Mouse (Mus musculus) liver, postnatal 0 days (tissue): ENCODE results near the gene Gstm1. TPM values are rescaled to one million over a fixed set of nuclear protein-coding genes. Genes with fewer than 3 reads are reported as not detected.
A peak's percentile ranks its signal among the peaks of the same experiment; 100 is the strongest.

Experiments
- ATAC-seq: fragments of 200-750 bp; cut with Nextera tagmentation; 2 replicates; pipeline ENCODE4 v1.8.0; 2017; ENCODE audit warnings: mild to moderate bottlenecking, moderate library complexity
- DNase-seq: peaks from one replicate; pipeline ENCODE4 v3.0.0-alpha.2; 2016
- H3K27ac ChIP-seq: fragments of 300-500 bp; sonication (generic); 2 replicates; pipeline ENCODE4 v1.5.1; 2014; ENCODE audit warnings: antibody characterized with exemption, moderate library complexity, mild to moderate bottlenecking, low read depth
- H3K27me3 ChIP-seq: fragments of 300-500 bp; sonication (generic); 2 replicates; pipeline ENCODE4 v1.6.1; 2014; ENCODE audit warnings: low read length, control low read depth, mixed read lengths; ENCODE audit not compliant: insufficient read depth
- H3K36me3 ChIP-seq: fragments of 300-500 bp; sonication (generic); replicated peaks from 2 replicates; pipeline ENCODE4 v1.6.1; 2014; ENCODE audit warnings: mild to moderate bottlenecking, control low read depth, low read length, moderate library complexity, mixed read lengths; ENCODE audit not compliant: insufficient read depth
- H3K4me1 ChIP-seq: fragments of 300-500 bp; sonication (generic); 2 replicates; pipeline ENCODE4 v1.6.1; 2014; ENCODE audit warnings: antibody characterized with exemption, mild to moderate bottlenecking, control low read depth; ENCODE audit not compliant: insufficient read depth
- H3K4me2 ChIP-seq: fragments of 300-500 bp; sonication (generic); 2 replicates; pipeline ENCODE4 v1.6.1; 2014; ENCODE audit warnings: low read depth, mild to moderate bottlenecking, low read length, moderate library complexity, mixed read lengths
- H3K4me3 ChIP-seq: fragments of 300-500 bp; sonication (generic); 2 replicates; pipeline ENCODE4 v1.5.1; 2014; ENCODE audit warnings: low read depth, low read length
- H3K9ac ChIP-seq: fragments of 300-500 bp; sonication (generic); replicated peaks from 2 replicates; pipeline ENCODE4 v1.6.1; 2014; ENCODE audit warnings: mild to moderate bottlenecking, moderate library complexity
- H3K9me3 ChIP-seq: fragments of 300-500 bp; sonication (generic); 2 replicates; pipeline ENCODE4 v1.6.1; 2016; ENCODE audit warnings: mild to moderate bottlenecking, control low read depth, low read length, mixed read lengths
- CTCF ChIP-seq: sonication (generic); IDR thresholded peaks from 2 replicates; pipeline ENCODE4 v1.5.1; 2016; ENCODE audit warnings: antibody characterized with exemption, low read depth
- EP300 ChIP-seq: IDR thresholded peaks from 2 replicates; pipeline ENCODE4 v1.6.1; 2016; ENCODE audit warnings: antibody characterized with exemption, low read depth, mild to moderate bottlenecking
- WGBS: fragments of 180-500 bp; shearing (Covaris S2); extraction: QIAGEN DNeasy Blood & Tissue Kit; methylation state at CpG from one replicate; pipeline ENCODE4 v1.1.7; 2014; ENCODE audit not compliant: insufficient replicate concordance; 5-methylcytosine and 5-hydroxymethylcytosine counted together
- polyA plus RNA-seq: library from polyadenylated mRNA; unstranded; fragments of >200 nt; fragmentation: Nextera tagmentation; extraction: Ambion mirVana; gene quantifications from 2 replicates; pipeline ENCODE4 v1.2.1, GENCODE M21; 2015

The Gstm1 gene
- polyA plus RNA-seq, 1 experiment from 2014 or later: 188 TPM

DNA sequence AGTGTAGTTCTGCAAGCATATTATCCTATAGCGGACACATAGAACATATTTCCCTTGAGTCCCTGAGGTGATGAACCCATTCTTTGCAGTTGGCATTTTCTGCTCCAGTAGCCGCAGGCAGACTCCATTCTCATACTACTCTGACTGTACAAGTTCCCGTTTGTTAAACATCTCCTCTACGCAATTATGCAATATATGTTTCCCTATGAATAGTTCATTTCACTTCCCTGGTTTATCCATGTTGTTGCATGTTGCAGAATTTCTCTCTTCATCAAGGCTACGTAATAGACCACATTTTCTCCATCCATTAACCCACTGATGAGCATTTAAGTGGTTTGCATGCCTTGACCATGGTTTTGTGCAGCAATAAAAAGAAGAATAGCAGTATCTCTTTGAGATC is 32.7 kb upstream of the Gstm1 start:
- DNase-seq (no peak), ATAC-seq (no peak)
- Histone ChIP-seq H3K27ac (no peak overlapping the region), H3K4me3 (no peak overlapping the region), H3K9ac (no peak overlapping the region), H3K27me3 (no peaks in the 10 kb centered on the region), H3K36me3 (no peaks in the 10 kb centered on the region), H3K4me2 (no peak overlapping the region), H3K9me3 (no peaks in the 10 kb centered on the region), H3K4me1 (peaks cover 8% of the 10 kb centered on the region; the same call in 1 of the 2 replicates)
- TF ChIP-seq CTCF (no peak), EP300 (no peak)
- 69% methylated on average over 5 of the region's 5 CpGs for WGBS

DNA sequence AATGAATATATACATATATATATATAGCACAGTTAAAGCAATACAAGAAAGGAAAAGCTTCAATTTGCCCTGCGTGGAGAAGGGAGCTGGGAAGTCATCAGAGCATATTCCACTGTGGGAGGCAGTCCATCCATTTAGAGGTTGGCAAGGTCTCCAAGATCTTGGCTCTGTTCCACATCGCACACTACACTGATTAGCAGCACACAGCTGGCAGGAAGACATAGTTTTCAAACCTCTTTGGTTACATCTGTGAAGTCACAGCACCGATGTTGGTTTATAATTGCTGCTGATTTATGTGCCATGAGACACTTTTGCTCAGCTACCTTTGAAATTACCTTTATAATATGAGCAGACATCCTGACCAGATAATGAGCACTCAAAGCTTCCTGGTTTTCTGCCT is 30.5 kb upstream of the Gstm1 start:
- no peak for DNase-seq
- H3K27ac ChIP-seq: no peak overlapping the region
- H3K4me3 ChIP-seq: no peak overlapping the region
- no peaks in the 10 kb centered on the region for H3K27me3 ChIP-seq
- ATAC-seq: no peak
- H3K4me2 ChIP-seq: no peak overlapping the region
- H3K36me3 ChIP-seq: no peaks in the 10 kb centered on the region
- 61% methylated on average over 3 of the region's 3 CpGs for WGBS
- peaks cover 22% of the 10 kb centered on the region for H3K4me1 ChIP-seq
- H3K9me3 ChIP-seq: no peaks in the 10 kb centered on the region
- H3K9ac ChIP-seq: no peak overlapping the region
- TF ChIP-seq CTCF (no peak), EP300 (no peak)

DNA sequence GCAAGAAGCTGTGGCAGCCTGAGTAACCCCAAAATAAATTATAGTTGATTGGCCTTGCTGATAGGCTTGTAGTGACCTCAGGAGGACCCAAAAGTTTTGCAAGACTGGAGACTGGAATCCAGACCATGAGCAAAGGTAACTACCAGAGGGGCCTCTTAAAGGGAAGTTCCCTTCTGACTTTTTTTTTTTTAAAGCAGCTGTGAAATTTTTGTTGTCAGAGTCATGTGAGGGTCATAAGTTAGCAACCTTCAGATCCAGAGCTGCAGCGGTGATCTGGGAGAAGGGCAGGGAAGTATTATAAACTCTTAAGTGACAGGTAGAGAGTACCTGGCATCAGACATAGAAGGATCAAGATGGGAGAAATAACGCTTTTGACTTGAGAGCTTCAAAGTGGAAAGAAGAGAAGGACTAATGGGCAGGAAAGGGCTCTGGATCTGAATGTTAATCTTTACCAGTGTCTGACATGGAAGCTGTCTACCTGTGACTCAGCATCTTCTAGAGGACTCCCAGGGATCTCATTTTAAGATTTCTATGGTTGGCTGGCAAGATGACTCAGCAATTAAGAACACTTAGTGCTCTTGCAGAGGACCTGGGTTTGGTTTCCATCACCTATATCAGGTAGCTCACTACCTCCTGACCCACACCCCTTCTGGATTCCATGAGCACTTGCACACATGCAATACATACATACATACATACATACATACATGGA is 29.3 kb upstream of the Gstm1 start:
- Histone ChIP-seq H3K4me2 (no peak overlapping the region), H3K9ac (no peak overlapping the region), H3K27me3 (no peaks in the 10 kb centered on the region), H3K9me3 (no peaks in the 10 kb centered on the region), H3K4me1 (peaks cover 22% of the 10 kb centered on the region), H3K36me3 (no peaks in the 10 kb centered on the region), H3K4me3 (no peak overlapping the region), H3K27ac (no peak overlapping the region)
- TF ChIP-seq EP300 (no peak), CTCF (no peak)
- 64% methylated on average over 2 of the region's 2 CpGs for WGBS
- DNase-seq: no peak
- no peak for ATAC-seq

DNA sequence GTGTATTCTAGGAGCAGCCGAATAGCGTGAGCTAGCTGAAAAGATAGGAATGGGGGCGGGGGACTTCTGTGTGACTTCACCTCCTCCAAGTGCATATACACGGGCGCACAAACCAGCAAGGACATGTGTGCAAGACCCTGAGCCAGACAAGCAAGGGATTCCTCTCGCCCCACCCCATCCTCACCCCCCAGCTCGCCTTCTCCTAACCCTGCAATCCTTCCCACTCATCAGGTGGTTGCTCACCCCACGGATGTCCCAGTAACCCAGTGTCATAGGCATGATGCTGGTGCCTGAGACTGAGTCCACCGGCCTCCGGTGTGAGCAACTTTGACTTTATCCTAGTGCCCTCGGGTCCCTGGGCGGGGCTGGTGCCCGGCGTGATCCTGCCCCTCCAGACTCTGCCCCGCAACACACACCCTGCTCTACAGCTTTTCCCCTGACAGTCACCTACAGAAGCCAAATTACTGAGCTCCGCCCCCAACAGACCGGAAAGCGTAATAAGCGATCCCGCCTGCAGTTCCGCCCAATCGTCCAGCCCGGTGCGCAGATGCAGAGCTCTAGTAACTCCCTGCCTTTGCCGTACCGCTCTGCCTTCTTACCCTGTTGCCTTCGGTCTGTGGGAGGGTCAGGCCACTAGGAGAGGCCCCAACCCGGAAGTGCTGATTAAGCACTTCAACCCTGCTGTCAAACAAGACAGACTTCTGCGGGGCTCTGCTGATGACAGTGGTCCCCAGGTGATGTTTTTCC is 26.8 kb upstream of the Gstm1 start, which contains the start of gene Gstm4:
Gstm4 (minus strand) TSS at position 501 of the 747 bp plus-strand sequence.
- Histone ChIP-seq H3K4me2 (peak within 1 kb of the TSS; percentile 82), H3K4me3 (peak within 1 kb of the TSS; percentile 53), H3K27me3 (no peaks in the 10 kb centered on the region), H3K9ac (peak within 1 kb of the TSS; percentile 55), H3K36me3 (no peaks in the 10 kb centered on the region), H3K4me1 (peaks cover 37% of the 10 kb centered on the region), H3K27ac (peak within 1 kb of the TSS; percentile 67), H3K9me3 (no peaks in the 10 kb centered on the region)
- WGBS: 3% methylated on average over 29 of the region's 29 CpGs
- ATAC-seq (peak; percentile 97), DNase-seq (peak; percentile 89)
- TF ChIP-seq CTCF (peak; percentile 26; the same call in 1 of the 2 replicates), EP300 (peak; percentile 48; the same call in 1 of the 2 replicates)

DNA sequence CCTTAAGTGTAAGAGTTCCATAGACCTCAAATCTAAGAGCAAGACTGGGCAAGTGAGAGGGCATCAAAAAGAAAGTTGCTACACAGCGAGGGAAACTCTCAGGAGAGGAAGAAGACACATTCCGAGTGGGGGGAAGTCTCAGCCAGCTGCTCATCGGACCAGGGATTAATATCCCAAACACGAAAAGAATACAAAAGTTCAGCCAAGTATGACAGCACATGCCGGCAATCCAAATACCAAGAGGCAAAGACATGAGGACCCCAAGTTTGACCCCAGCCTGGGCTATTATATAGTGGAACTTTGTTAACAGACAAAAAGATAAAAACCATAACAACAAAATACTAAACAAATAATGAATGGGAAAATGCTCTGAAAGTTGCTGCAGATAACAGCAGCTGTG is 15.4 kb upstream of the Gstm1 start:
- WGBS: 74% methylated on average over 5 of the region's 5 CpGs
- Histone ChIP-seq H3K4me3 (no peak overlapping the region), H3K36me3 (no peaks in the 10 kb centered on the region), H3K9me3 (no peaks in the 10 kb centered on the region), H3K9ac (no peak overlapping the region), H3K4me2 (no peak overlapping the region), H3K27ac (no peak overlapping the region), H3K27me3 (no peaks in the 10 kb centered on the region), H3K4me1 (peaks cover 9% of the 10 kb centered on the region)
- peak; percentile 10 for DNase-seq
- ATAC-seq: no peak
- TF ChIP-seq CTCF: no peak
- TF ChIP-seq EP300: no peak

DNA sequence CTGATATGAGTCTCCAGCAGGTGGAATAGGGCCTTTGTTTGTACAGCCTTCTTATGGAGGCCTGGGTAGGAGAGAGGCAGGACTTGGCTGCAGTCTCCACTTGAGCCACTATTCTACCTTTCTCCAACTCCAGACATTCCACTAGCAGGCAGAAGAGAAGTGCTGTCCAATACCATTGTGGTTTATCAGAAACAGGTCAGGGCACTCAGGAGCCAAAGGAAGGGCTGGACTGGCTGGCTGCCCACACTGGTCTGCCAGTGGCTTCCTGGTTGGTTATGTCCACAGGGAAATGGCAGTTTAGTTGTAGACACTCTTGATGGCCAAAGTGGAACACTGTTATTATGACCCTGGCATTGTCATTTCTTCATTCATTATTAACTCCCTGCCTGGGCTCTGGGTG is 14.3 kb upstream of the Gstm1 start:
- no peaks in the 10 kb centered on the region for H3K9me3 ChIP-seq
- H3K9ac ChIP-seq: no peak overlapping the region
- no peak overlapping the region for H3K4me3 ChIP-seq
- TF ChIP-seq CTCF: no peak
- no peak for TF ChIP-seq EP300
- H3K4me2 ChIP-seq: no peak overlapping the region
- no peak for DNase-seq
- no peaks in the 10 kb centered on the region for H3K36me3 ChIP-seq
- H3K27me3 ChIP-seq: no peaks in the 10 kb centered on the region
- peaks cover 13% of the 10 kb centered on the region for H3K4me1 ChIP-seq
- H3K27ac ChIP-seq: no peak overlapping the region
- no peak for ATAC-seq
